Mouse (Mus musculus) heart, postnatal 0 days (tissue): ENCODE measurements around the gene Rtp2. TPM values are rescaled to one million over a fixed set of nuclear protein-coding genes. Genes with fewer than 3 reads are reported as not detected.

Experiments used
- ATAC-seq: fragments of 200-750 bp; cut with Nextera tagmentation; 2 replicates; pipeline ENCODE4 v1.8.0; 2017; ENCODE audit warnings: low read depth, moderate number of reproducible peaks, moderate library complexity; ENCODE audit not compliant: insufficient read depth
- DNase-seq: peaks from one replicate; pipeline ENCODE4 v3.0.0-alpha.2; 2016; ENCODE audit warnings: low spot score
- H3K27ac ChIP-seq: fragments of 300-500 bp; sonication (generic); 2 replicates; pipeline ENCODE4 v1.5.1; 2014; ENCODE audit warnings: low read depth, mild to moderate bottlenecking
- H3K27me3 ChIP-seq: fragments of 300-500 bp; sonication (generic); 2 replicates; pipeline ENCODE4 v1.6.1; 2014; ENCODE audit warnings: low read length, mixed read lengths; ENCODE audit not compliant: control insufficient read depth, insufficient read depth
- H3K36me3 ChIP-seq: fragments of 300-500 bp; sonication (generic); replicated peaks from 2 replicates; pipeline ENCODE4 v1.6.1; 2014; ENCODE audit warnings: low read length, mixed read lengths; ENCODE audit not compliant: control insufficient read depth, insufficient read depth
- H3K4me1 ChIP-seq: fragments of 300-500 bp; sonication (generic); 2 replicates; pipeline ENCODE4 v1.6.1; 2014; ENCODE audit warnings: antibody characterized with exemption; ENCODE audit not compliant: control insufficient read depth, insufficient read depth
- H3K4me2 ChIP-seq: fragments of 300-500 bp; sonication (generic); 2 replicates; pipeline ENCODE4 v1.6.1; 2014; ENCODE audit warnings: low read depth, mild to moderate bottlenecking, low read length, moderate library complexity
- H3K4me3 ChIP-seq: fragments of 300-500 bp; sonication (generic); 2 replicates; pipeline ENCODE4 v1.5.1; 2014; ENCODE audit warnings: low read depth, low read length
- H3K9ac ChIP-seq: fragments of 300-500 bp; sonication (generic); replicated peaks from 2 replicates; pipeline ENCODE4 v1.6.1; 2014; ENCODE audit warnings: low read depth, low read length, mixed read lengths
- H3K9me3 ChIP-seq: fragments of 300-500 bp; sonication (generic); replicated peaks from 2 replicates; pipeline ENCODE4 v1.6.1; 2016; ENCODE audit warnings: low read length; ENCODE audit not compliant: control insufficient read depth
- CTCF ChIP-seq: IDR thresholded peaks from 2 replicates; pipeline ENCODE4 v1.5.1; 2016; ENCODE audit warnings: antibody characterized with exemption, control low read depth, low read depth
- EP300 ChIP-seq: IDR thresholded peaks from 2 replicates; pipeline ENCODE4 v1.6.1; 2016; ENCODE audit warnings: antibody characterized with exemption, low read depth
- WGBS: fragments of 180-500 bp; shearing (Covaris S2); extraction: QIAGEN DNeasy Blood & Tissue Kit; methylation state at CpG from one replicate; pipeline ENCODE4 v1.1.7; 2014; 5-methylcytosine and 5-hydroxymethylcytosine counted together
- polyA plus RNA-seq: library from polyadenylated mRNA; unstranded; fragments of >200 nt; fragmentation: Nextera tagmentation; extraction: Ambion mirVana; gene quantifications from 2 replicates; pipeline ENCODE4 v1.2.1, GENCODE M21; 2015
- total RNA-seq: library from RNA; depleted of rRNA; stranded (reverse); fragments of >200 nt; gene quantifications from 2 replicates; pipeline ENCODE4 v1.2.3, GENCODE M21; 2014; ENCODE audit warnings: low replicate concordance

Rtp2 gene
- total and polyA plus RNA-seq, 2 experiments from 2014 or later: not detected

GRCm38 (mm10) chr16:23898840-23899239 lies 33.4 kb downstream of the Rtp2 start:
- WGBS: 8% methylated on average over 12 of the region's 12 CpGs
- H3K4me3 ChIP-seq: no peak overlapping the region

DNA sequence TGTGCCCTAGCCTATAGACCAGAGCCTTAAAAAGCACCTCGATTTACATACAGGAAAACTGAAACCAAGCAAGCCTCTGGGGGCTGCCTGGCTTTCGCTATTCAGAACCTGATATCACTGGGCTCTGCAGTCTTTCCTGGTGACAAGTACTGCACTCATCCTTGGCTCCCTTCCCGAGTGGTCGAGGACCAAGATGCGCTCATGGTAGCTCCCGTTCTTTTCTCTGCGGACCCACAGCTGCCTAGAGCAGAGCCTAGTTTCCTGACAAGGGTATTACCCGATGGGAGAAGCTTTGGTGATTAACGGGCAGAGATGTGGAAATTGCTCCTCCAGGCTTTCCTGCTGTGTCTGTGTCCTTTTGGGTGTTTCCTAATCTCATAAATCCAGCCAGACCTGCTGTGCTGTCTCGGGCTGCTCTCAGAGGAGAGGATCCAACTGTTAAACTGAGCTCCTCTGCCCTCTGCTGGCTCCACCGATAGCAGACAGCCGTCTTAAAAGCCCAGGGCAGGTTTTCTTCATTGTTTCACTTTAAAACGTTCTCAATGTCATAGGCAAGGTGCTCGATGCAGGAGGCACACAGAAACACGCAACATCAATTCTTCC lies 34.1 kb downstream of the Rtp2 start:
- TF ChIP-seq CTCF (peak; percentile 72), EP300 (no peak)
- Histone ChIP-seq H3K27me3 (peaks cover 4% of the 10 kb centered on the region; the same call in 1 of the 2 replicates), H3K9ac (no peak overlapping the region), H3K36me3 (no peaks in the 10 kb centered on the region), H3K27ac (no peak overlapping the region), H3K4me1 (peaks cover 4% of the 10 kb centered on the region; the same call in 1 of the 2 replicates), H3K4me2 (peak overlapping the region; percentile 59), H3K4me3 (peak overlapping the region; percentile 22), H3K9me3 (no peaks in the 10 kb centered on the region)
- WGBS: 5% methylated on average over 15 of the region's 15 CpGs
- peak; percentile 55; the same call in 1 of the 2 replicates for ATAC-seq
- peak; percentile 51 for DNase-seq

More at GRCm38 (mm10) chr16:23898840-23899239, 33.4 kb downstream of the Rtp2 start:
- Histone ChIP-seq H3K4me1 (peaks cover 4% of the 10 kb centered on the region; the same call in 1 of the 2 replicates), H3K4me2 (peak overlapping the region; percentile 59), H3K36me3 (no peaks in the 10 kb centered on the region), H3K9me3 (no peaks in the 10 kb centered on the region), H3K27ac (no peak overlapping the region), H3K9ac (no peak overlapping the region), H3K27me3 (peaks cover 4% of the 10 kb centered on the region; the same call in 1 of the 2 replicates)
- ATAC-seq: no peak
- peak; percentile 76 for DNase-seq
- TF ChIP-seq CTCF: peak; percentile 79
- TF ChIP-seq EP300: no peak

- Histone ChIP-seq H3K27ac (no peak overlapping the region), H3K27me3 (peaks cover 7% of the 10 kb centered on the region; the same call in 1 of the 2 replicates), H3K4me2 (peak overlapping the region; percentile 59; the same call in 1 of the 2 replicates), H3K9ac (no peak overlapping the region), H3K9me3 (no peaks in the 10 kb centered on the region), H3K4me3 (no peak overlapping the region; the same call in 1 of the 2 replicates), H3K4me1 (peaks cover 4% of the 10 kb centered on the region; the same call in 1 of the 2 replicates), H3K36me3 (no peaks in the 10 kb centered on the region)
- DNase-seq (no peak), ATAC-seq (no peak)
- TF ChIP-seq CTCF (no peak), EP300 (no peak)
- WGBS: 25% methylated on average over 5 of the region's 5 CpGs
Observed at GRCm38 (mm10) chr16:23897486-23897885, 34.7 kb downstream of the Rtp2 start.

DNA sequence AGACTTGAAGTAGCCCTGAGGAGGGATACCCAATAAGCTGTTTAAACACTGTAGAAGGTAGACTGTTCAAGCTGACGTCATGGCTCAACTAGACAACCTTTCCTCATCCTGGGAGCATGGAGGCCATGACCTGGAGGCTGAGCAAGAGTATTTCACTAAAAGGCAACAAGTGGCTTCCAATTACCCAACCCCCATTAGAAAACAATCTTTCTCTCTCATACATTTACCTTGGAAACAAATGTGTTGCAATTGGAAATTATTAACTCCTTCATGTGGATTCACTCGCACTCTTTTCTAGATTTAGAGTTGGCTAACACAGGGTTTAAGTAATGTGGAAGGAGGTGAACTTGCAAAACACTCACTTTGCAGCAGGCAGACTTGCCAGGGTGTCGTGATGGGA lies 37.1 kb downstream of the Rtp2 start:
- peaks cover 29% of the 10 kb centered on the region for H3K27me3 ChIP-seq
- WGBS: 63% methylated on average over 3 of the region's 3 CpGs
- H3K4me1 ChIP-seq: peaks cover 4% of the 10 kb centered on the region; the same call in 1 of the 2 replicates
- no peak overlapping the region for H3K9ac ChIP-seq
- no peak for DNase-seq
- H3K36me3 ChIP-seq: no peaks in the 10 kb centered on the region
- H3K4me3 ChIP-seq: no peak overlapping the region
- no peak for ATAC-seq
- no peaks in the 10 kb centered on the region for H3K9me3 ChIP-seq
- no peak overlapping the region for H3K4me2 ChIP-seq
- H3K27ac ChIP-seq: no peak overlapping the region
- TF ChIP-seq EP300: no peak
- TF ChIP-seq CTCF: no peak

GRCm38 (mm10) chr16:23890636-23891035 lies 41.6 kb downstream of the Rtp2 start, which contains the start of gene Sst:
Sst (minus strand) TSS chr16:23890958.
- Histone ChIP-seq H3K9ac (no peak within 1 kb of the TSS), H3K4me1 (no peaks in the 10 kb centered on the region), H3K4me2 (no peak within 1 kb of the TSS), H3K4me3 (no peak within 1 kb of the TSS), H3K36me3 (no peaks in the 10 kb centered on the region), H3K27ac (no peak within 1 kb of the TSS), H3K9me3 (no peaks in the 10 kb centered on the region), H3K27me3 (peaks cover 25% of the 10 kb centered on the region)
- DNase-seq: no peak
- TF ChIP-seq CTCF (no peak), EP300 (no peak)
- WGBS: 10% methylated on average over 26 of the region's 26 CpGs
- no peak for ATAC-seq
